Mouse (Mus musculus) ES-CJ7 (cell line): ENCODE measurements around the gene Acox3.

Experiments used
- DNase-seq: peaks from one replicate; pipeline ENCODE4 v3.0.0; 2011; ENCODE audit warnings: low read depth, low spot score

Gene Acox3

DNA sequence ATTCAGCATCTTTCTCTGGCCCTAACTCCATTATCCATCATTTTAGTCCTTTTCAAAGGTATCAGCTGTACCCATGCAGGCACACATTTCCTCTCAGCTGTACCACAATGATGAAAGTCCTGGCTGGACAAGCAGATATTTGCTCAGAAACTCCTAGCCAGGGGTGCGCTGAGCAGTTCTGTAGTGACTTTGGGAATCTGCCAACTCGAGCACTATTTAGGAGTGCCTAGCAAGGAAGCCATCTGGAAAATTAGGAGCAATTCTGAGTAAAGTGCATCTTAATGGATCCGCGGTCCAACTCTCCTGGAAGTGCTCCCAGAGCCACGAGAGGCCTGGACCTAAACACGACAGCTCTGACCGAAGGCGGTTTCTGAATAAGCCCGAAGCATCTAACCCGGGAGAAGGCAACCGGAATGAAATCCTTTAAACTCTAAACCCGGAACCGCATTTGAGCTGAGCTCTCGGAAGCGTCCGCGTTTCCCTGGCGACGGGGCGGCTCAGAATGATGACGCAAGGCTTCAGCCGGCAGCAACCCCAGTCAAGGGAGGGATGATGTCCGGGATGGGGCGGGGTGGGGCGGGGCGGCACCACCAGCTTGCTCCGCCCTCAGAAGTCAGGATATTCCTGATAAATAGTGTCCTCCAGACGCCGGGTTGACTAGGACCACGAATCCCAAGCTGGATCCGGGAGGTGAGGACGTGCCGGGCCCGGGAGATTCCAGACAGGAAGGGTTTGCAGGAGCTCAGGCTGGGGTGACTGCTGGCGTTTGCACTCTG, at the start of gene Acox3:
Acox3 (plus strand) TSS at position 596 of the 776 bp plus-strand sequence.
- peak; percentile 87 for DNase-seq

DNA sequence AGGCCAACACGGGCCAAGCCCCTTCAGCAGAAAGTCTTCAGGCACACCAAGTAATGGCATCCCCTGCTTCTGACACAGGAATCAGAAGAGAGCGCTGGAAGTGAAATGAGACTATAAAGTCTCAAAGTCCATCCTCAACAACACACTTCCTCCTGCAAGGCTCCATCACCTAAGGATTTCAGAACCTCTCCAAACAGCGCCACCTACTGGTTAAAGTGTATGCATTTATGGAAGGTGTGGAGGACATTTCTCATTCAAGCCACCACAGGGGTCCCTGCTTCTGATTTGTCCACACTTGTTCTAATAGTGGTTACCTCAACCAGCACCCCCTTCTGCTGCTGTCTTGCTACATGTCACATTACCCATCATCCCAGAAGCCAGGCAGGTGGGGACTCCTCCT, 46.6 kb upstream of the Acox3 start:
- peak; percentile 55 for DNase-seq

- no peak for DNase-seq
These were observed 45.4 kb upstream of the Acox3 start for GRCm38 (mm10) chr5:35537474-35537873.

GRCm38 (mm10) chr5:35538022-35538421, 44.8 kb upstream of the Acox3 start:
- DNase-seq, result no peak

- no peak for DNase-seq
These were observed 43.3 kb upstream of the Acox3 start for GRCm38 (mm10) chr5:35539576-35539975.

DNA sequence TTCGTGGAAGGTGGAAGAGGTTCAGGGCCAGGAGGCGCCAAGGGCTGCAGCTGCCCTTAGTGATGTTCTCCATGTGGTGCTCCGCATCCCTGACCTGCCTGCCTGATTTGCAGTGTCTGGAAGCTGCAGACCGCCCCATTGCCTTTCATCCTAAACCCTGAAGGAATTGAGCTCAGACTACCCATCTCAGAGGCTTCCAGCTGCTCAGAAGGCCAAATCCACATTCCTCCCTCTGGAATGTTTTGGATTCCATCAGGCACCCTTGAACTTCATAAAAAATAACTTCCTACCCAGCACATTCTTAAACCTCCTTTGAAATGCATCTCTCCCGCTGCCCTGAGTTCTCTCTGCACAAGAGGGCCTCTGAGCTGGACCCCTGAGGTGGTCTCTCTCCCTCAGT, 42.3 kb upstream of the Acox3 start:
- no peak for DNase-seq

- no peak for DNase-seq
These were observed 41.6 kb upstream of the Acox3 start for GRCm38 (mm10) chr5:35541059-35541790.

DNA sequence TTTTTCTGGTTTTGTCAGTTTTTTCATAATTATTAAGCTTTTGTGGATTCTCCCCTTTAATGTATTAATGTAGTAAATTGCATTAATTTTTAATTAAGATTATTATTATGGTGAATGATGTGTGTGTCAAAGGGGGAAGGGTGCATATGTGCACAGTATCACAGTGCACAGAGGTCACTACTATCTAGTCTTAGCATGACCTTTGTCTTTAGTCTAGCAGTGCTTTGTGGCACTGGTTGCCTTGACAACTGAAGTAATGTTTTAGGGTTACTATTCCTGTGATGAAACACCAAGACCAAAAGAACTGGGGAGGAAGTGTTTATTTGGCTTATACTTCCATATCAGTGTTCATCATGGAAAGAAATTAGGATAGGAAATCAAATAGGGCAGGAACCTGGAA, 36.7 kb upstream of the Acox3 start:
- DNase-seq, result no peak

GRCm38 (mm10) chr5:35551855-35552837, 30.7 kb upstream of the Acox3 start:
- DNase-seq, result no peak

DNA sequence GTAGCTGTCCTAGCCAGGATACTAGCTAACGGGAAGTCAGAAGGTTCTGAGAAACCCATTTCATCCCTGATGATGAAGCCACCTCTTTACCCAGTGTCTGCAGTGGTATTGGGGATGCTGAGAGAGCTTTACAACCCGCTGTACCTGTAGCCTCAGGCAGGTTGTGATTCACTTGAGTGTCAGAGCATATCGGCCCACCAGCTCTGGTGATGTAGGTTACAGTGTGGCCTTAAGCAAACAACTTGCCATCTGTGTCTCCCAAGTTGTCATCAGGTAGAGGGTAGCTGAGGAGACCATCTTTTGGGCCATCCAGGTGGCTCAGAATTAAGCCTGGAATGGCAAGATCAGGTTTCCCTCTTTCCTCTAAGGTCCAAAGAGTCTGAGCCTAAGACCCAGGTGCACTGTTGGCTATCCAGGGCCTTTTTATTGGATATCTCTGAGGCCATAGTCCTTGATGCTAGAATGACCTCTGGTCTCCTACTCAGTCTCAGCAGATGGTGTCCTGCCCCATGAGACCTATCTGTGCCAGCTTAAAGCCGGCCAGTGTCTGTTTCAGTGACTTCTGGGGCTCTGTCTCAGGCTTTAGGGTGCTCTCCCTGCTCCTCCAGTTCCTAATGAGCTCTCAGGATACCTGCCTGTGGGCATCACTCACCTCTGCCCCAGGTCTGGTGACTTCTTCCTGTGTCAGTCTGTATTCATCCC, 29.9 kb upstream of the Acox3 start:
- no peak for DNase-seq

DNA sequence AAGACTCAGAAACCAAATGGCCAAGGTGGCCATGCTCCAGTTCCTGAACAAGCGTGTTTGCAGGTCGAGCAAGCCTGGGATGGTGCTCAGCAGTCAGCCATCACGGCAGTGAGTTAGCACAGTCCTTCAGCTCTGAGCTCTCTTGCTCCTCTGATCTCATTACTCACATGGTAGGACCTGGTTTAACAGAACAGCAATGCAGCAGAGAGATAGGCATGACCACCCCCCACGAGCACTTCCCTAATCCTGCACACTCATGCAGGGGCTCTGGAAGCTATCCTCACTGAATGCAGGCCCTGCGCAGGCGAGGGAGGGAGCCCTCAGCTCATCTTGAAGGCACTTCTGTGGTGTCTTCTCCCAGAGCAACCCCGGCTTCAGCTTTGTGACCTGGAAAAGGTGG, 26.4 kb upstream of the Acox3 start:
- DNase-seq, result no peak

DNA sequence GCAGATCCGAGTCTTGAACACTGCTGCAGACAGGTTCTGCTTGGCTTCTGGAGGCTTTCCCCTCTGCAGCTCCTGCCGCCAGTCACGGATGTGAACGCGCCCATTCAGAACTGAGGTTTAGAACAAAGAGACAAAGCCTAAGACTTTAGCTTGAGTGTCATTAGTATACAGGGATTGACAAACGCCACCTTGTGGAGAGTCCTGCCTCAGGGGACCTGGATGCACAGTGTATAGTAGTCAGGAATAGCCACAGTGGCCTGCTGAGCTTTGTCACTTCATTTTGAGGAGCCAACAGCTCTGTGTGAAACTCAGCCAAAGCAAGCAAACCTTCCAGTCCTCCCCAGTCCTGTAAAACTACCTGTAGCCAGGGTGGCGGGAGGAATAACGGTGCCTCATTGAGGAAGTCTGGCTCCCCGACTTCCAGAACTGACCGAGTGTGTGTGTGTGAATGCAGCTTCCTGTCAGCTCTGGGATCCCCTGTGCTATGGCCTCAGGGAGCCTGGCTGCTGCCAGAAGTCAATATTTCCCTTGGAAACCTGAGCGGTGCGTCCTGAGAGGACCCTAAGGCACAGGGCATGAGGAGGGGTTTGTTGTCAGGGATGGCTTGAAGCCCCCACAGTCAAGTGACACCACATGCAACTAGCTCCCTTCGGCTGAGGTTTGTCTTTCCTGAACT, 24.8 kb upstream of the Acox3 start:
- peak; percentile 52 for DNase-seq

DNA sequence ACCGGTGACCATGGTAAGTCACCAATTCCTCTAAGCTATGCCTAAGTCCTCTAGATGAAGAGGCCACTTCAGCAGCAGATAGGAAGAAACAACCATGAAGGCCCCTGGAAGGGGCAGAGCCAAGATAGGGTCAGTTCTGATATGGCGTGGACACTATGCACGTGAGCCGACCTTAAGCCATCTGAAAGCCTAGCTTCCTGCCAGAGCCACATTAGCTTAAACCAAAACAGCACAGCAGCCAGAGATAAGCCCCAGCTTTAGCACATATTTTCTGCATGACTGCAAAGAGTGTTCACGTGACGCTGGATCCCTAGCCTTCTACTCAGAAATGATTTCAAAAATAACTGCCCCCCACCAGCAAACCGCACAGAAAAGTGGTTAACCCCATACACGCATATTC, 23.4 kb upstream of the Acox3 start:
- no peak for DNase-seq

DNA sequence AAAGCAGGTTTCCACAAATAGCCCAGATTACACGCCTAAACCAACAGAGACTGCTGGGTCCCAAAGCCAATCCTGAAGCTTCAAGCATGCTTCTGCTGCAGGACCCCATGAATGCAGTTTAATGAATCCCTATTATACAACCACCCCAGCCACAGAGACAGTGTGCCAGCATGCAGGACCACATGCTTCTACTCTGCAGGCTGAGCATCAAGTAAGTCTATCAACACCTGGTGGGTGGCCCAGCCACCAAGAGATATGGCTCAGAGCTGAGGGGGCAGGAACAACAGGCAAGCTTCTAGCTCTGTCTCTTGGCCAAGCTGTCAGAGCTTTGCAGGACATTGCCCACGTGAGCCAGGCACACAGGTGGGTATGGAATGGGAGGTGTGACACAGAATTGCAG, 20.2 kb upstream of the Acox3 start:
- no peak for DNase-seq

GRCm38 (mm10) chr5:35563449-35563848, 19.4 kb upstream of the Acox3 start:
- DNase-seq, result peak; percentile 77

DNA sequence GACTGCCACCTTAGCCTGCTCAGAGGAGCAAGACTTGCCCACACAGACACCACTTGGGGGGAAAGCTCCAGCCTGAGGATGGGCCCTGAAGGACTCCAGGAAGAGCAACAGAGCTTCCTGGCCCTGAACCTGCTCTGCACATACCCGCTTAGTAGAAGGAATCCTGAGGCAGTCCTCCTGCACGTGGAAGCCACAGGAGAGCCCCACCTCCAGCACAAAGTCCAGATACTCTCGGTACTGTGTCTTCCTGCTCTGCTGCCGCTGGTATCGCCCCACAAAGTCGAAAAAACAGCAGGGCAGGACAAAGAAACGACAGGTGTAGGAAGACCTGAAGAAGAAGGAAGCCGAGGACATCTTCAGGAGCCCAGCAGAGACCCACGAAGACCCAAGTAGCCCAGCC, 17.6 kb upstream of the Acox3 start:
- DNase-seq, result no peak

GRCm38 (mm10) chr5:35566632-35567031, 16.2 kb upstream of the Acox3 start:
- no peak for DNase-seq

GRCm38 (mm10) chr5:35571546-35571945, 11.3 kb upstream of the Acox3 start:
- no peak for DNase-seq

GRCm38 (mm10) chr5:35574653-35575599, 7.9 kb upstream of the Acox3 start, which contains the start of gene Trmt44:
Gene Trmt44, minus strand, starts transcription at chr5:35575070.
- DNase-seq, result peak; percentile 84
